Mouse (Mus musculus): ENCODE data around the gene Unc93a. TPM values are rescaled to one million over a fixed set of nuclear protein-coding genes. Genes with fewer than 3 reads are reported as not detected.
"Not testable (repeated sequence)": the region's sequence is repeated elsewhere in the genome, so short reads cannot be mapped to it uniquely, and the experiment has no call there.

Gene Unc93a
- polyA plus RNA-seq (2016; fragmentation: Nextera tagmentation; extraction: Ambion mirVana) = not detected in 2 replicates

GRCm38 (mm10) chr17:13131710-13132109 lies at the start of gene Unc93a:
TSS of gene Unc93a (minus strand) at chr17:13131810.
- H3K9me3 ChIP-seq; DNase-seq (ENCODE audit: extremely low spot score, low spot score); H3K4me3 ChIP-seq; H3K27ac ChIP-seq; H3K4me1 ChIP-seq; H3K27me3 ChIP-seq (ENCODE audit: poor library complexity, severe bottlenecking); H3K36me3 ChIP-seq (replicated peaks): not testable (repeated sequence)
- WGBS = 88% methylated on average over 3 of the region's 4 CpGs

- H3K9me3 ChIP-seq = peaks cover 57% of the 10 kb centered on the region
- H3K4me1 ChIP-seq; H3K4me3 ChIP-seq; H3K27ac ChIP-seq; DNase-seq (ENCODE audit: extremely low spot score, low spot score); H3K36me3 ChIP-seq (replicated peaks); H3K27me3 ChIP-seq (ENCODE audit: poor library complexity, severe bottlenecking): not testable (repeated sequence)
- 92% methylated on average over 5 of the region's 5 CpGs for WGBS
These were observed 48.9 kb upstream of the Unc93a start for GRCm38 (mm10) chr17:13180491-13180890.

DNA sequence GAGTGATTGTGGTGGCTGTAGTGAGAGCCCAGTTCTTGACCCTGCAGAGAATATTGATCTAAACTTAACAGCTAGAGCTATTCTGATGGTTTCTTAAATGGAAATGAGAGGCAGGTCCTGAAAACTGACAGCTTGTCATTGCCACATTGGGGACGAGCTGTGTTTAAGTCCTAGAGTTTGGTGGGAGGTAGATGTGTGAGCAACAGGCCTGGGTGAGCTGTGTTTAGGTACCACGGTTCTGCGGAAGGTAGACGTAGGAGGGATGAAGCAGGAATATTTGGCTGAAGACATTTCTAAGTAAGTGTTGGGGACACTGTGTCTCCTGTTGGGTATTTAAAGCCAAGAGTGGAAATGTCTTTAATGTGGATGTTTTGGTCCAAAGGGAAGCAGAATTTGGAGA lies 47.4 kb upstream of the Unc93a start:
- not testable (repeated sequence) for H3K27ac ChIP-seq; H3K4me3 ChIP-seq; H3K36me3 ChIP-seq (replicated peaks); H3K27me3 ChIP-seq (ENCODE audit: poor library complexity, severe bottlenecking); H3K4me1 ChIP-seq
- WGBS = 90% methylated on average over 4 of the region's 4 CpGs
- DNase-seq (ENCODE audit: extremely low spot score, low spot score) = peak; percentile 8
- H3K9me3 ChIP-seq = peaks cover 51% of the 10 kb centered on the region

DNA sequence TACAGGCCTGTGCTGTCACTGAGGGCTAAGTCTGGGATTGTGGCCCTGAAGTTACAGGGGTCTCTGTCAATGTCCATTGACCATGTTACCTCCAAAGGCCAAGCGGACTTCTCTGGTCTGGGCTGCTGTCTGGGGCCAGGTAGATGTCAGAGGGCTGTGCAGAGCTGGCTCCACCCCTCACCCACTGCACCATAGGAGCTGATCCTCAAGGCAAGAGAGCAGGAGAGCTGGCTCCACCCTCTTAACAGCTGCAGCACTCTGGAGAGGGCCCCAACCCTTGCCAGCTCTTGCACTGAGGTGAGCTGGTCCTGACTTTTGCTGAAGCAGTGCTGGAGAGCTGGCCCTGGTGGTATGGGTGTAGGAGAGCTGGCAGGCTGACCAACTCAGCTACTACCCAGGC lies 46.2 kb upstream of the Unc93a start:
- H3K9me3 ChIP-seq = peaks cover 43% of the 10 kb centered on the region
- not testable (repeated sequence) for H3K27me3 ChIP-seq (ENCODE audit: poor library complexity, severe bottlenecking); H3K4me1 ChIP-seq; H3K4me3 ChIP-seq; H3K27ac ChIP-seq; H3K36me3 ChIP-seq (replicated peaks)
- WGBS = 52% methylated on average over 1 of the region's 1 CpGs
- peak; percentile 9 for DNase-seq (ENCODE audit: extremely low spot score, low spot score)

DNA sequence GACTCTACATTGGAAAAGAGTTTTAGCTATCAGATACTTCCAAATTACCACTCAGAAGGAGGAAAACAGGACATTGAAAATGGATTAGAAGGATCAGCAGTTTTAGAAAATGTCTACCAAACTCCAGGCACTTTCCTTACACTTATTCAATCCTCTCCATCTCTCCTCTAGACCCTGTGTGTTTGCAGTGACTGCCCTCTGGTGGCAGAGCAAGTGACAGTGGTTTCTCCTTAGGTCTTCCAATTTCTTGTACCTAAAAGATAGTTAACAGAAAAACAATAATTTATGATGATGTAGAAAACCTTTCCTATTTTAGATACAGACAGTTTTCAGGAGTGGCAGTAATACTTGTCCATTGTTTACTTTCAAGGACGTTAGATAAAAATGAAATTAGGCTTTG lies 44.0 kb upstream of the Unc93a start:
- not testable (repeated sequence) for H3K36me3 ChIP-seq (replicated peaks); H3K27ac ChIP-seq; H3K4me1 ChIP-seq; H3K4me3 ChIP-seq; DNase-seq (ENCODE audit: extremely low spot score, low spot score); H3K27me3 ChIP-seq (ENCODE audit: poor library complexity, severe bottlenecking)
- WGBS = no CpG with 5 or more reads among the region's 1 CpGs
- H3K9me3 ChIP-seq = peaks cover 21% of the 10 kb centered on the region

GRCm38 (mm10) chr17:13174029-13174428 lies 42.4 kb upstream of the Unc93a start:
- H3K27ac ChIP-seq; H3K36me3 ChIP-seq (replicated peaks); DNase-seq (ENCODE audit: extremely low spot score, low spot score); H3K4me1 ChIP-seq; H3K4me3 ChIP-seq; H3K27me3 ChIP-seq (ENCODE audit: poor library complexity, severe bottlenecking): not testable (repeated sequence)
- peaks cover 13% of the 10 kb centered on the region for H3K9me3 ChIP-seq
- WGBS = 75% methylated on average over 2 of the region's 3 CpGs

- peaks cover 11% of the 10 kb centered on the region for H3K9me3 ChIP-seq
- not testable (repeated sequence) for H3K4me3 ChIP-seq; H3K27ac ChIP-seq; H3K36me3 ChIP-seq (replicated peaks); H3K4me1 ChIP-seq; DNase-seq (ENCODE audit: extremely low spot score, low spot score); H3K27me3 ChIP-seq (ENCODE audit: poor library complexity, severe bottlenecking)
- WGBS = 86% methylated on average over 6 of the region's 6 CpGs
These were observed 42.0 kb upstream of the Unc93a start for GRCm38 (mm10) chr17:13173578-13173977.

- H3K4me3 ChIP-seq; H3K9me3 ChIP-seq; H3K36me3 ChIP-seq (replicated peaks); H3K27me3 ChIP-seq (ENCODE audit: poor library complexity, severe bottlenecking); H3K4me1 ChIP-seq; H3K27ac ChIP-seq; DNase-seq (ENCODE audit: extremely low spot score, low spot score): not testable (repeated sequence)
- WGBS = 95% methylated on average over 7 of the region's 7 CpGs
These were observed 14.5 kb upstream of the Unc93a start for GRCm38 (mm10) chr17:13146128-13146527.

DNA sequence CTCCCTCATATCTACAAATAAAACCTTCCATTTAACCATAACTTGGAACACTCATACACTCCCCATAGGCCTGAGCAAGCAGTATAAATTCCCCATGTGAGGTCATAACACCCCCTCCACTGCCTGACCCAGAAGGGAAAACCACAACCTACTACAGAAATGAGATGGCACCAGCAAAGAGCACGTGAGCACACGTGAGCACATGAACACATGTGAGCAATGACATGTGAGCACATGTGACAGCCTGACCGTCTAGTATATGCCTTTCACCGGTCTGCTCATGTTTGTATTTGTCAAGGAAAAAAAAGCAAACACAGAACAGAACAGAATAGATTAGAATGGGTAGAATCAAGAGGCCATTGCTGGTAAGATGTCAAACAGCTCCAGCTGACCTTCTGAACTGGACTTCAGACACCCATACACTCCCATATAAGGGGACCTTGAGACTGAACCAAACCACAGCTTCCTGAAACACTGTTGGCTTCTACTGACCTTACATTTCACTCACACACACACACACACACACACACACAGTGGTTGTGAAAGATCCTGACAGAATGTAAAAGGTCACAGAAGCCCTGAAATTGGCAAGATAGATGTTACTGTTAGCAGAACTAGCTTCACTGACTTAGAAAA lies 13.1 kb upstream of the Unc93a start:
- H3K36me3 ChIP-seq (replicated peaks); H3K4me1 ChIP-seq; H3K27ac ChIP-seq; H3K4me3 ChIP-seq; H3K9me3 ChIP-seq; DNase-seq (ENCODE audit: extremely low spot score, low spot score); H3K27me3 ChIP-seq (ENCODE audit: poor library complexity, severe bottlenecking): not testable (repeated sequence)
- WGBS = 82% methylated on average over 4 of the region's 4 CpGs

DNA sequence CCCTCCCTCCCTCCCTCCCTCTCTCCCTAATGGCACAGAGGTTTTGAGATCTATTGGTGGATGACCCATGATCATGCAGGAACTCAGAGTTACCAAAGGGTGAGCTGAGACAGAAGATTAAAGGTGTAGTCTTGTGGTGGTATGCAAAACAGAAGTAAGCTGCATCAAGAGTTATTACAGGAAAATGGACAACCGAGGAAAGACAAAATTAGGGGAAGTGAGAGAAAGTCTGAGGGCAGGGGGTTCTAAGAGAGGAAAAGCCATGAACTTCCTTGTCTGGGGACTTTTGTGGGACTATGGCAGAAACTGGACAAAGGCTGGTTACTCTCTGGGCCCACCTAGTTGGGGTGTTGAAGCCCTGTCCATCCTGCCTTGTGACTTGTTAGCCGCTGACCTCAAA lies 11.1 kb upstream of the Unc93a start:
- WGBS = no CpG with 5 or more reads among the region's 2 CpGs

GRCm38 (mm10) chr17:13135356-13135755 lies 3.7 kb upstream of the Unc93a start:
- not testable (repeated sequence) for H3K27me3 ChIP-seq (ENCODE audit: poor library complexity, severe bottlenecking); H3K4me3 ChIP-seq; DNase-seq (ENCODE audit: extremely low spot score, low spot score); H3K27ac ChIP-seq; H3K4me1 ChIP-seq; H3K36me3 ChIP-seq (replicated peaks); H3K9me3 ChIP-seq
- 81% methylated on average over 3 of the region's 6 CpGs for WGBS

More for the DNA sequence above, 11.1 kb upstream of the Unc93a start:
- not testable (repeated sequence) for H3K36me3 ChIP-seq (replicated peaks); H3K4me1 ChIP-seq; H3K27me3 ChIP-seq (ENCODE audit: poor library complexity, severe bottlenecking); DNase-seq (ENCODE audit: extremely low spot score, low spot score); H3K9me3 ChIP-seq; H3K4me3 ChIP-seq; H3K27ac ChIP-seq

- not testable (repeated sequence) for H3K4me1 ChIP-seq; H3K27ac ChIP-seq; DNase-seq (ENCODE audit: extremely low spot score, low spot score); H3K36me3 ChIP-seq (replicated peaks); H3K27me3 ChIP-seq (ENCODE audit: poor library complexity, severe bottlenecking); H3K9me3 ChIP-seq; H3K4me3 ChIP-seq
- 90% methylated on average over 8 of the region's 8 CpGs for WGBS
These were observed 742 bp upstream of the Unc93a start for GRCm38 (mm10) chr17:13132352-13132751.

DNA sequence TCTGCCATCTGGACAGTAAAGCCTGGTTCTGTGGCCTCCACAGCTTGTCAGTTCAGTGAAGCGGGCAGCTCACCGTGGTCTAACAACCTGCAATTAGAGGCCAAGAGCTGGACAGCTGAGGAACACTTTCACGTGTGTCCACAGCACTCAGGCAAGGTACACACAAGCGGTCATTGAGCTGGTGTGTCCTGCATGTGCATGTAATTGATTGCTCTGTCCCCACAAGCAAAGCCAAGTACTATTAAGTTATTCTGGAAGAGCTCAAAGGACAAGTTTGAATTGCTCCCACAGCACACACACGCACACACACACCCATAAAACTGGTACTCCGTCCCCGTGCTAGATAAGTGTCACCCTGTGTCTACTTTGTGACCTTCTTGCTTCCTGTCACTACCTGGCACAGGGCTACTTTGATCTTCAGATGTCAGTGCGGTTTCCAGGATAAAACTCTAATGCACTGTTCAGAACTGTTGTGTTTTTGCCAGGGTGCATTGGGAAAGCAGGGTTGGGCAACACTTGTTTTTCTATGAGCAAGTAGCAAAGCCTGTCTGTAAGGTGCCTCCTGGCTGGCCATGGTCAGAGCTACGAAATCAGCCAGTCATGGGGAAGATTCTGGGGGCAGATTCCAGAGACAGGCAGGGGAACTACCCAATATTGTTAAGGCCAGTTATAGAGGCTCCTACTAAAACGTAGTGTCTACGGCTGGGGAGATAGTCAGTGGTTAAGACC lies 1.7 kb downstream of the Unc93a start:
- not testable (repeated sequence) for H3K9me3 ChIP-seq; H3K36me3 ChIP-seq (replicated peaks); H3K27me3 ChIP-seq (ENCODE audit: poor library complexity, severe bottlenecking); DNase-seq (ENCODE audit: extremely low spot score, low spot score); H3K4me1 ChIP-seq; H3K4me3 ChIP-seq; H3K27ac ChIP-seq
- 86% methylated on average over 9 of the region's 11 CpGs for WGBS
